Mouse (Mus musculus) kidney, adult 11 months (tissue): ENCODE data around the gene Acox3.

Experiments used
- DNase-seq: peaks from one replicate; pipeline ENCODE4 v3.0.0; 2022

Gene Acox3

DNA sequence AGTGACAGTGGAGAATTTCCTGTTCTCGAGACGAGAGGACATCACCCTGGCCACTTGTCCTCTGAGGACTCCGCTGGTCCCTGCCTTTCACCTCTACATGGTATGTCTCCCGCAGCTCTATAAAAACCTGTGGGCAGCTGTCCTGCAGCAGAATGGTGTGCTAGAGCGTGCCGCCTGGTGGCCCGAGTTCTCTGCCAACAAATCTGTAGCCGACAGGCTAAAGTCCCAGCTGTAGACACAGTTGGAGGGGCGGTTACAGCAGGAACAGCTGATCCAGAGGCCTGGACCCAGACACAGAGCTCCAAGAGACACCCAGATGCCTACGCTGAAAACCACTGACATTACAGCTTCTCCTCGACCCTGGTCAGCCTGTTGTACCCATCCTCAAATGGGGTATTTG, 29.1 kb downstream of the Acox3 start:
- DNase-seq = no peak

DNA sequence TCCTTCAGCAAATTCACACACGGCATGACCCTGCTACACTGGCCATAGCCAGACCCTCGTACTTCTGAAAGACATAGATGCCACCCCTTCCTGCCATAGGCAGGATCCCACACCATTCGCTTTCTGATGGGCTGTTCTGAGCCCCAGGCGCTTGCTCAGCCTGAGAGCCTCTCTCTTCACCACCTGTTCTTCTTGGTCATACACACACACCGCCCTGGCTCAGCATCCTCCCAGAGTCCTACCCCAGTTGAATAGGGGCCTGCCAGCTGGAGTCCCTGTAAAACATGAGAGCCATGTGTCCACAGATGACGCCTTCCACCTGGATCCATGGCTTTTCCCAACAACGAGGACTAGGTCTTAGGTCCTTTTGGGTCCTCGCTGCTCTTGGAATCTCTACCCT, 29.9 kb downstream of the Acox3 start:
- no peak for DNase-seq

DNA sequence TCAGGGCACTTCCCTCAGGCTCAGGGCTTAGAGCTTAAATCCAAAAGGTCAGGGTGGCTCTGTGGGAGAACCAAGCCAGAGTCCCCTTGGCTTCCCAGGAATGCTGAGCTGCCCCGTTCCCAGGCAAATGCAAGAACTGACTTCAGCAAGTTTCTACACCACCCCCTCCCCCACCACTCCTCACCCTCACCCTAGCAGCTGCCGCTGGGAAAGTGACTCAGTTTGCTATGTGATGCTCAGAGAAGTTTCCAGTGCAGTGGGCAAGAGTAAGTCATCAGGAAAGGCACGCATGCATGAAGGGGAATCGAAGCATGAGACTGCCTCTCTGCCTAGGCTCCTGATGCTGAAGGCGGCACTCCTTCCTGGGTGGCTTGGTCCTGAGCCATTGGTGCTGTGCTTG, 34.1 kb downstream of the Acox3 start:
- DNase-seq = no peak

DNA sequence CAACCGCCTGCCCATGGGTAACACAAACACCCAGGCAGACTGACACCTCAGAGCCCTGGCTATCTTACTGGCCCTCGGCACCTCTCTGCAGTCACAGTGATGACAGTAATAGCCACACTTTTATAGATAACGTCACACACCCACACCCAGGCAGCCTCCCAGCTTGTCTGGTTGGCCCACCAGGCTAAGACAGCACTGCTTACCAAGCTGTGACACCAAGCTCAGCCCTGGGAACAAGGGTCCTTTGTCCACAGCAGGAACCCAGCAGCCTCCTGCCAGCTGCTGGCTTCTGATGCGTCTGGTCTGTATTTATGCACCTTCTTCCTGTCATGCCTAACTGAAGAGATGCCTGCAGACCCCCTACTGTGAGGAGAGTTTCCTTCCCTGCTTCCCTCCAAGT, 38.3 kb downstream of the Acox3 start:
- DNase-seq = no peak

DNA sequence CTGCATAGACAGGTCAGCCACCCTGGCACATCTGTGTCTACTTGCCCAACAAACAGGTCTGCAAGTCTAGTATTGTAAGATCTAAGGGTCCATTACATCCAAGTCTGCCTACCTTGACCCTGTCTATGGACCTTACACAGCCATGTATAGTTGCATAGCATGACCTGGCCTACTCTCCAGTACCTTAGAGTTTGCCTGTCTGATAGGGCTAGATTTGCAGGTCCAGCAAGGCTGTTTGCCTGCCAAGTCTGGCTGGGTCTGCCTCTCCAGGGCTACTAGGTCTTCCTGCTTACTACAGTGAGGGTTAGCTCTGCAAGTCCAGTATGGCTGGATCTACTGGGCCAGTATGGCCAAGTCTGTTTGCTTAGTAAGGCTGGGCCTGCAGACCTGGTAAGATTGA, 41.0 kb downstream of the Acox3 start:
- DNase-seq = no peak

DNA sequence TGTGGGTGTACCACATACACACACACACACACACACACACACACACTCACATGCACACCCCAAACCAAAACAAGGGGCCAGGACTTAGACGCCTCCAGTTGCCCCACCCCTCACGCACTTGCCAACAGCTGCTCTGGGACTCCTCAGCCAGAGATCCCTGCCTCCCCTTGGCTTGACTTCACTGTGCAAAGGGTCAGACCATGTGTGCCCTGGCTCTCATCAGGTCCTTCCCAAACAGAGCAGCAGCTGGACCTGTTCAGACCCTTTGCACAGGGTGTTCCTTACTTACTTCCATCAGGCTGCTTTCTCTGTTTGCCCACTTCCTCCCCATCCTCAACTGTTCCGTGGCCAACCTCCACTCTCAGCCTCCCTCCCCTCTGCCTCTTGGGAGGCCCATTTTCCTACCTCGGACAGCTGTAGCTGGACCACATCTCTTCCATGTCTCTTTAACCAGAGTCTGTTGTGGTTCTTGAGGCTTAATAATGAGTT, 42.0 kb downstream of the Acox3 start:
- DNase-seq = no peak

DNA sequence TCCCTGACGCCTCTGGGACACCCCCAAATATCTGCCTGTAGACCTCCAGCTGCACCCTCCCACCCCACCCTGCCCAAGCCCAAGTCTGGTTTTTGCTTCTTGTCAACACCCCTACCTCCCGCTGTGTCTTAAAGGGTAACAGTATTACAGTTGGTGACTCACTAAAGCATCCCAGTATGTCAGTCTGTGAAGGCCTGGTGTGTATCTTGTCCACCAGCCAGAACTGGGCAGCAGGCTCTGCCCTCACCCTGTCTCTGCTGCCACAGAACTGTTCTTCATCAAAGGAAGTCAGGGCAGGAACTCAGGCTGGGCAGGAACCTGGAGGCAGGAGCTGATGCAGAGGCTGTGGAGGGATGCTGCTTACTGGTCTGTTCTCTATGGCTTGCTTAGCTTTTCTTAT, 43.6 kb downstream of the Acox3 start:
- DNase-seq = no peak

DNA sequence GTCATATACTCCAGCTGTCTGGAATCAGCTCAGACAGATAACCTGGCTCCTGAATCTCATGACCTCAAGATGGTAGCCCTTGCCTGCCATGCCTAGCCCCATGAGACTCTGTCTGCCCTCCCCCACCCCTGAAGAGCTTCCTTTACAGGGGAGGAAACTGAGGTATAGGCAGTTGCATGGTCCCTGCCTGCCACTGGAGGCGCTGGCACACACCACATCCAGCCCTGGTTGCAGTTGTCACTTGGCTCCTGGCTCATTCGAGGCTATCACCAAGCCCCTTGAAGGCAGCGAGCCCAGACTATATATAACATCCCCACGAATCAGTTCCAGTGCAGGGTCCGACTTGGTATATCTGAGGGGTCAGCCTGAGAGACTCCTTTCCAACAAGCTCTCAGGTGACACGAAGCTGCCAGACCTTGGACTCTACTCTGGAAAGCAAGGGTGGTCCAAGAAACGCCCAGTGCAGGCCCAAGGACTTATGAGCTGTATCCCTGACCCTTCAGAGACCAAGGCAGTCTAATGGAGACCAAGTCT, 44.5 kb downstream of the Acox3 start:
- no peak for DNase-seq

DNA sequence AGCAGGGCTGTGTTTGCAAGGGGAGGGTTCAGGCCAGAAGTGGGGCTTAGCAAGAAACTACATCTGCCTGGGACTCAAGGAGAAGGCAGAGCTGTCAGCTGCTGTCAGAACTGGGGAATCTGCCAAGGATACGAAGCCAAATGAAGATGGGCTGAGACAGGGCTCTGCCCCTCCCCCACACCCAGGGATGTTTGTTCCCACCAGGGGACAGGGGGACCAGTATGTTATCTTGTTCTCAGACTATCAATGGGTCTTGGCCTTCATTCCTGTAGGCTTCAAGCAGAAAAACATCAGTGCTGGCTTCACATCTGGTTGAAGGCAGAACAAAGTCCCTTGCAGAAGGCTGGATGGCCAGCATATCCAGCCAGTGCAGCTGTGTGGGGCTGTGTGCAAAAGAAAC, 45.8 kb downstream of the Acox3 start:
- no peak for DNase-seq

DNA sequence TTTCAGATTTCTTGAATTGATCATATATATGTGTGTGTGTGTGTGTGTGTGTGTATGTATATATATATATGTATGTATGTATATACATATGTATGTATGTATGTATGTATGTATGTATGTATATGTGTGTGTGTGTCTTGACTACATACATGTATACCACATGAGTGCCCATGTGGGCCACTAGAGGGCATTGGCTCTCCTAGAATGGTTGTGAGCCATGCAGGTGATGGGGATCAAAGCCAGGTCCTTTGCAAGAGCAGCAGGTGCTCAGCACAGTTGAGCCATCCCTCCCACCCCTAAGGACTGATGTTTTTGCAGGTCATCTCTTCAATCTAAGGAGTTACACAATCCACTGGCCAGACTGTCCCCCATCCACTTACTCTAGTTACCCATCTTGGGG, 46.5 kb downstream of the Acox3 start:
- no peak for DNase-seq

DNA sequence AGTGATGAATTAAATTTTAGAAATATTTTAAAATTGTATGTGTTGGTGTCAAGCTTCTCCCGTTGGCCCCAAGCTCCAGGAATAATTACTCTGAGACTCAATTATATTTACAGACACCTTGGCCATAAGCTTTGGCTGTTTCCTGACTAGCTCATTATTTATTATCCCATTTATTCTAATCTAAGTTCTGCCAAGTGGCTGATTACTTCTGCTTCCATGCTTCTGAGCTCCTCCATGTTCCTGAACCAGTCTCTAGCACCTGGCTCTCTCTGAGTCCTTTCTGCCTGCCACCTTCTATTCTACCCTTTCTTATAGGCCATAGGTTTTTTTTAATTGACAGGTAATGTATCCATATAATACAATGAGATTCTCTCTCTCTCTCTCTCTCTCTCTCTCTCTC, 47.9 kb downstream of the Acox3 start:
- no peak for DNase-seq

DNA sequence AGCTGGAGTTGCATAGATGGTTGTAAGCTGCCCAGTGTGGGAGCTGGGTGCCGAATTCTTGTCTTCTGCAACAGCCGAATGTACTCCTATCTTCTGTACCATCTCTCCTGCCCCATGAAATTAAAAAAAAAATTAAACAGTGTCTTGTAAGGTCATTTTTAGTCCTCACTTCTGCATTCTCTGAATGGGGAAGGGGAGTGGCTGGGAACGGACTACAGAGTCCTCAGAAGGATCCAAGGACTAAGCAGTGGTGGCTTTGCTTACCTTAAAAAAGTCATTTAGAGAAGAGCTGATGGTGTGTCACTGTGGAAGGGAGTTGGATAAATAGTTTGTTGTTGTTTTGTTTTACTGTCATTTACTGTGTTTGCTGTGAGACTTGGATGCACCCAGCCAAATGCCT, 48.4 kb downstream of the Acox3 start:
- DNase-seq = no peak

DNA sequence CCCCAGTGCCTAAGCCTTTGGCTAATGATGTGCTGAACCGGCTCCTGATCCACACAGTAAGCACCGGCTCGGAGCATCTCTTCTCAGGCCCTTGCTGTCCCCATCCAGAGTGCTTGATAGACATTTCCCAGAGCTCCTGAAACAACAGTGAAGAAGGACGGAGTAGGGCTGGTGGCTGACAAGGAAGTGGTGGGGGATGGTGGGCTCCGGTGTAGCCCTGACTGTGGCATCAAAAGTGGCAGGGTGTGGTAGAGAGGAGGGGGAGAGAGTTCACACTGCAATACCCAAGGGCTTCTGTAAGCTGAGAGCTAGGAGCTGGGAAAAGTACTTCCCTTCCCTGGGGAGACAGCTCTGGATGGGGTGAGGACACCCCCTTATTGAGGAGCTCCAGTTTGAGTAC, 48.9 kb downstream of the Acox3 start:
- no peak for DNase-seq

DNA sequence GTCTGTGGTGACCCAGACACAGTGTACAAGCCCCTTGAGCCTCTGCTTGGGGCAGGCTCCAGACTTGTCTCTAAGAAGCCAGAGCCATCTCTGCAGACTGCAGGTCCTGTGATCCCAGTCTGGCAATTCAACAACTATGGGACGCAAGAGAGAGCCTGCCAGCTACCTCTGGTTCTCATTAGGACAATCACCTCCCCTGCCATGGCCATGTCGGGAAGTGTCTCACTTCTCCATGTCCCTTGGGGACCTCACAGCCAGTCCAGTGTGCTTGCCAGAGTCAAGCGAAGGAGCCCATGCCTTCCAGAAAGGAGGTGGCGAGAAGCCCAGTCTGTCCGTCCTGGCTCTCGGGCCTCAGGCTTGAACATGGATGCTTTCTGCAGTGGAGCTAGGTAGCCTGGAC, 50.0 kb downstream of the Acox3 start:
- no peak for DNase-seq

DNA sequence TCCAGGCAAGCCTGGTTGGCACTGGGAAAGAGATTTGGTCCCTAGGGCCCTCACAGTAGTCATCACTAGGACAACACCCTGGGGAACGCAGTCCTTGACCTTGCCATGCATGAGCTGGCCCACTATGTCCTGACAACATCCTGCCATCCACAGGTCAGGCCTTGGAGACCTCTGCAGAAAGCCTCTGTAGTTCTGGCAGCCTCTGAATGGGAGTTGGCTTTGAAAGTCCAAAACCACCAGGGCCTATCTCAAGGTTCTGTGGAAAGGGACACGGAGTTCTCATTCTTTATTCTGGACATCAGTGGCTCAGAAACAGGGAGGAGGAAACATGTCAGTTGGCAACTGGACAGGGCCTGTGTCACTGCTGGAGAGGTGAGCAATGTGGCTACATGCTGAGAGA, 53.2 kb downstream of the Acox3 start:
- DNase-seq = no peak

DNA sequence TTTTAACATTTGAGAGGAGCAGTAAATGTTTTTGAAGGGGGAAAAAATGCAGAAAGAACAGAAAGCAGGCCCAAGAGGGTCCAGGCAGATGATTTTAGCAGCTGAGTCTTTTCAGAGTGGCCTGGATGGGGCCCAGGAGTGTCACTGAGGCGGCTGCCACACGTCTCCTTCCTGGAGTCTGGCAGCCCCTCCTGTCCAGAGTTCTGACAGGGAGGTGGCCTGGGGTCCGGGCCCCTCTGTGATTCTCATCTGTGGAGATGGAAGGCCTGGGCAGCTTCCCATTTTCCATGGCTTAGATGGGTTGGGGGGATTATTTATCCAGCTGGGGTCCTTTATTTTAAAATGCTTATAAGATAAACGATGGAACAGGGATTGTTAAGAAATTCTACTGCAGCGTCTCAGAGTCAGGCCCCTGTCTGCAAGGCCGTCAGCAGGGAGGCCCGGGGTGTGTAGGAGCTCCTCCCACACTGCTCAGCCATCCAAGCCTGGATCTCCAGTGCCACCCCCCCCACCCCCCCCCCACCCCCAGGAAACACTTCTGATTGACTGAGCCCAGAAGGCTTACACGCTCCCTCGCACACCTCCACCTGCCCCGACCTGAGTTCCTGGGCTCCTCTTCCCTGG, 59.2 kb downstream of the Acox3 start:
- DNase-seq = no peak

DNA sequence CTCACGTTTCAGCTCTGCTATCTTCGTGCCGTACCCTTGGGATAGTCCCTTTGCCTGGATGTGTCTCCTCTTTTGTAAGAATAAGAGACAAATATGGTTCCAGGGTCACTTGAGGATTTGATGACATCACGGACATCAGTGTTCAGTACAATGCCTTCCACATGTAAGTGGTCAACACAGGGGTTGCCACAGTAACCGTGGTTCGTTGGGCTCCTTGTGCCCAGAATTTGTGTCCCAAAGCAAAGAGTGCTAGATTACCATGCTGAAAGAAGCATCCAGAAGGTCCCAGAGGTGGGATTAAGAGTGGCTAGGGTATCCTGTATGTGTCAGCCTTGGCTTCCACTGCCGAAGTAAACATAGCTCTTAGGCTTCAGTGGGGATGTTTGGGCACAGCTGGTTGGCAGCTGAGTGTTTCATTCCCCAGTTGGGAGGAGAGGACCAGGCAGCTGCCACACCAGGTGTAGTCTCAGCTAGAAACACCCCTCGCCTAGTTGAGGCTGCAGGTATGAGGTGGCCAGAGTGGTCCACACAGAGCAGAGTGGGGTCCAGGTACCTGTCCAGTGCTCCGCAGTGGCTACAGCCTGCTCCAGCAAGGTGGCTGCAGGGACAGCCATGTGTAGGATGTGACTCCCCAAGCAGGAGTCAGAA, 60.7 kb downstream of the Acox3 start:
- DNase-seq = no peak

DNA sequence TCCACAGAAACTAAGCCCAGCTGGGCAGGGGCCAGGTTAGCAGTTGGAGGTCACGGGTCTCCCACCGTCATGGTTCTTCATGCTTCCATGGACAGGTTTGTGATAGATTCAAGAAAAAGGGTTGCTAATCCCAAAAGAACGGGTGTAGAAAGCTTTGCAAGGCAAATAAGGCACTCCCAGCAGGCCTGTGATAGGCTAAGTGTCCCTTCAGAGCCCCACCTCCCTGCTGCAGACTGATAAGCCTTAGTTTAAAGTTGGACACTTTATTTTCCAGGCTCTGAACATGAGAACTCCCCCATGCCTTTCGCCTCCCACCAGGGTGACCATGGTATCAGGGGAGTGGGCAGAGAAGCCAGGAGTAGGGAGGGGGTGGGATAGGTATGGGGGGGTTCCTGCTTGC, 61.2 kb downstream of the Acox3 start:
- DNase-seq = no peak

DNA sequence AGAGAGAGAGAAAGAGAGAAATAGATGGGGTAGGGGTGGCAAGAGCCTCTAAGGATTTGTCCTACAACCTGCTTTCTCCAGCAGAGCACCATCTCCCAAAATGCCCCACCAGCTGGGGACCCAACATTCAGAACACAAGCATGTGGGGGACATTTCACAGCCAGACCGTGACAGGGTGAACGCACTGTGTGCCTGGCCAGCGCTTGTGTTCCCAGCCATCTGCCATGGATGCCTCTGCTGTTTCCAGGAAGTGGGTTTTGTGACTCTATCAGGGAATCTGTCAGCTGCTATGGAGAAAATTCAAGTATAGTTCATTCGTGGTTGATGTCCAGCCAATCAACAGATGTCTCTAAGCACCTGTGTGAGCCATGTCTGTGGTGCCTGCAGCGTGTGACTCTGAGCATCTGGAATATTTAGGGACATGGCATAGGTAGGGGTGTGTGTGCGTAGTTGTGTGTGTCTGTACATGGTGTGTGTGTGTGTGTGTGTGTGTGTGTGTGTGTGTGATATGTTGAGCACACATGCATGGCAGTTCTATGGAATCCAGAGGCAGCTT, 63.2 kb downstream of the Acox3 start:
- no peak for DNase-seq

DNA sequence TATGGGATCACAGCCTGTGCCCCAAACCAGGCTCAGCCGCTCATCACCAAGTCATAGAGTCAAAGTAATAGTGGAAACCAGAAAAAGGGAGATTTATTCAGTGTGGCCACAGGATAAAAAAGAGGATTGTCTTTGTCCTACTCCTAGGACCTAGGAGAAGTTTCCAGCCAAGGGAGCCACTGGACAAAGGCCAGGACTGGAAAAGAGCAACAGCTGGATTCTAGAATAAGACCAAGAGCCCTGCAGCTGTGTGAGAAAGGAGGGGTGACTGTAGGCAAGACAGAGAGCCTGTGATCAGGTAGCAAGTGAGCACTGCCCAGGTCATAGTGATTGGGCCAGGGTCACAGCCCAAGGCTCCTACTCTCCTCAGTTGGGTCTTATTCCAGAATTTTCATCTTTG, 64.1 kb downstream of the Acox3 start:
- no peak for DNase-seq

DNA sequence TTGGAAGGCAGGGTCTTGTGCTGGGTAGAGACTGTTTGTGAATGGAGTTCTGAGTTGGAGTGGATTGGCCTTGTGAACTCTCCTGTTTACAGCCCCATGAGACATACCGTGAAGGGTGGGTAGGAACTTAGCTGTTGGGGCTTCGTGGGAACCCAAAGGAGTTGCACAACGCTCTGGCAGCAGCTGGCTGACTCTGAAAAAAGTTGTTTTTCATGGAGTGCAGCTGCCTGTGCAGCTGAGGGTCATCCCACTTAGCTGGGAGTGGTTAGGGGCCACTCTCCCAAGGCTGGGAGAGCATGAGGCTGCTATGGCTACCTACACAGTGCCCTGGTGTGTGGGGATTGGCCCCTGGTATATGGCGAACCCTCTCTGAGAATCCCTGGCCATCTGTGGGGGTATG, 64.7 kb downstream of the Acox3 start:
- no peak for DNase-seq

DNA sequence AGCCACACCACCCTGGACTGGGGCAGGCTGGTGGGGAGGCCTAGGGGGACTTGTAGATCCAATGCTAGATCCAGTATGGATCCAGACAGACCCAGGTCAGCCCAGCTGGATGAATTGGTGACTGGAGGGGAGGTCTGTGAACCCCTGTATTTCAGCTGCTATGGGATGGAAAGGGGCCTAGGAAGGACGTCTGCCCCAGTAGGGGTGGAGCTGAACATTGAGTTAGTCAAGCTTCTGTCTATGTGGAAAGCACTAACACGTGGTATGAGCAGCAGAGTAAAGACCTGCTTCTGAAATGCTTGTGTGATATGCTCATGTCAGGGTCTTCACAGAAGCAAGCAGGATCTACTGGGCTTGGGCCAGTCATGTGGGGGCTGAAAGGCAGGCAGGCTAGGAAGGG, 65.4 kb downstream of the Acox3 start:
- no peak for DNase-seq

DNA sequence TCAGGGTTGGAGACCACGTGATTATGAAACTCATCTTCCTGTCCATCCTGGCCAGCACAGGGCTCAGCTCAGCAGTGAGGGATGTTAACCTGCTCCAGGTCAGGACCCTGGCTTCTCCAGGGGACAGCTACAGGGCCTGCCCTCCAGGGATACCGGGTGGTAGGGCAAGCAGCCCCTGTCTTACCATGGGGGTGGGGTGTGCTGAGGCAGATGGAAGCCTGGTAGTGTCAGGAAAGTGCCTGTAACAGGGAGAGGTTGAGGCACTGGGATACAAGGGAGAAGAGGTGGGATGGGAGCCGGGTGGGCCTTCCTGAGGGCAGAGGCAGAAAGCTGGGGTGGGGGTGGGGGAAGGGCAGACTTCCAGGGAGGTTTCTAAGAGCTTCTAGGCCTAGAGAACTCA, 69.5 kb downstream of the Acox3 start:
- no peak for DNase-seq

DNA sequence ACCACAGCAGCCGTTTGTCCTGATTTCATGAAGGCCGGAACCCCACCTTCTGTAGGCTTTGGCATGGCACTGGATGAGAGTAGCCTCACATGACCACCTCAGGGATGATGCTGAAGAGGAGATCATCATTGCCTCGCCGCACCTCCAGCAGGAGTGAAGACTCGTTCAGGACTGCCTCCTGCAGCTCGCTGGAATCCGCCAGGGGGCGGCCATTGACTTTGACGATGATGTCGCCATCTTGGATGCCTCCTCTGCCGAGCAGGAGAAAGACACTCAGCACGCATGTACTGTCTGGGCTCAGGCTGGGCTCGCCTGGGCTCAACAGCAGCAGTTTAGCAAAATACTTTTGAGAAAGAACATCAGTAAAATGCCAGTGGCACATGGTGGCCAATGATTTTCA, 70.0 kb downstream of the Acox3 start:
- DNase-seq = no peak
